Mouse (Mus musculus) forebrain, postnatal 0 days (tissue): ENCODE data around the gene Ust. TPM values are rescaled to one million over a fixed set of nuclear protein-coding genes. Genes with fewer than 3 reads are reported as not detected.

ENCODE experiments used
- ATAC-seq: fragments of 200-750 bp; cut with Nextera tagmentation; 2 replicates; pipeline ENCODE4 v1.8.0; 2017; ENCODE audit warnings: mild to moderate bottlenecking, moderate library complexity
- DNase-seq: peaks from one replicate; pipeline ENCODE4 v3.0.0-alpha.2; 2015
- H3K27ac ChIP-seq: fragments of 300-500 bp; sonication (generic); 2 replicates; pipeline ENCODE4 v1.5.1; 2014; ENCODE audit warnings: low read depth, mild to moderate bottlenecking, antibody characterized with exemption, low read length, moderate library complexity, mixed read lengths
- H3K27me3 ChIP-seq: fragments of 300-500 bp; sonication (generic); 2 replicates; pipeline ENCODE4 v1.6.1; 2014; ENCODE audit warnings: mild to moderate bottlenecking, low read length, mixed read lengths; ENCODE audit not compliant: insufficient read depth
- H3K36me3 ChIP-seq: fragments of 300-500 bp; sonication (generic); 2 replicates; pipeline ENCODE4 v1.6.1; 2014; ENCODE audit warnings: mild to moderate bottlenecking, moderate library complexity; ENCODE audit not compliant: insufficient read depth
- H3K4me1 ChIP-seq: fragments of 300-500 bp; sonication (generic); 2 replicates; pipeline ENCODE4 v1.6.1; 2014; ENCODE audit warnings: antibody characterized with exemption; ENCODE audit not compliant: insufficient read depth
- H3K4me2 ChIP-seq: fragments of 300-500 bp; sonication (generic); 2 replicates; pipeline ENCODE4 v1.6.1; 2014; ENCODE audit warnings: low read depth, mild to moderate bottlenecking, moderate library complexity
- H3K4me3 ChIP-seq: fragments of 300-500 bp; sonication (generic); 2 replicates; pipeline ENCODE4 v1.5.1; 2014; ENCODE audit warnings: low read depth, low read length, mixed read lengths
- H3K9ac ChIP-seq: fragments of 300-500 bp; sonication (generic); 2 replicates; pipeline ENCODE4 v1.6.1; 2014; ENCODE audit warnings: mild to moderate bottlenecking
- H3K9me3 ChIP-seq: fragments of 300-500 bp; sonication (generic); 2 replicates; pipeline ENCODE4 v1.6.1; 2016; ENCODE audit warnings: low read length
- CTCF ChIP-seq: sonication (generic); IDR thresholded peaks from 2 replicates; pipeline ENCODE4 v1.5.1; 2016; ENCODE audit warnings: antibody characterized with exemption, control low read depth, low read depth
- WGBS: fragments of 180-500 bp; shearing (Covaris S2); extraction: QIAGEN DNeasy Blood & Tissue Kit; methylation state at CpG from one replicate; pipeline ENCODE4 v1.1.7; 2014; 5-methylcytosine and 5-hydroxymethylcytosine counted together
- polyA plus RNA-seq: library from polyadenylated mRNA; unstranded; fragments of >200 nt; fragmentation: Nextera tagmentation; extraction: Ambion mirVana; gene quantifications from 2 replicates; pipeline ENCODE4 v1.2.1, GENCODE M21; 2015
- total RNA-seq: library from RNA; depleted of rRNA; stranded (reverse); fragments of >200 nt; gene quantifications from 2 replicates; pipeline ENCODE4 v1.2.3, GENCODE M21; 2014

Ust gene
- total and polyA plus RNA-seq, 2 experiments from 2014 or later: 5.7 to 8.9 TPM

GRCm38 (mm10) chr10:8504832-8505231, 13.8 kb downstream of the Ust start:
- no peak overlapping the region for H3K9ac ChIP-seq
- TF ChIP-seq CTCF: no peak
- no peaks in the 10 kb centered on the region for H3K27me3 ChIP-seq
- DNase-seq (no peak), ATAC-seq (no peak)
- H3K4me2 ChIP-seq: no peak overlapping the region
- WGBS: 77% methylated on average over 4 of the region's 4 CpGs
- H3K27ac ChIP-seq: no peak overlapping the region
- no peaks in the 10 kb centered on the region for H3K4me1 ChIP-seq
- H3K4me3 ChIP-seq: no peak overlapping the region
- H3K36me3 ChIP-seq: no peaks in the 10 kb centered on the region
- H3K9me3 ChIP-seq: no peaks in the 10 kb centered on the region

GRCm38 (mm10) chr10:8498951-8499891, 19.4 kb downstream of the Ust start:
- no peaks in the 10 kb centered on the region for H3K27me3 ChIP-seq
- ATAC-seq (peak; percentile 84), DNase-seq (peak; percentile 56)
- no peak overlapping the region for H3K4me3 ChIP-seq
- H3K27ac ChIP-seq: no peak overlapping the region
- H3K9ac ChIP-seq: no peak overlapping the region
- H3K36me3 ChIP-seq: no peaks in the 10 kb centered on the region
- 57% methylated on average over 13 of the region's 13 CpGs for WGBS
- no peak for TF ChIP-seq CTCF
- H3K4me2 ChIP-seq: no peak overlapping the region
- H3K4me1 ChIP-seq: no peaks in the 10 kb centered on the region
- H3K9me3 ChIP-seq: no peaks in the 10 kb centered on the region

- H3K27me3 ChIP-seq: no peaks in the 10 kb centered on the region
- no peaks in the 10 kb centered on the region for H3K4me1 ChIP-seq
- no peak overlapping the region for H3K4me2 ChIP-seq
- no peaks in the 10 kb centered on the region for H3K36me3 ChIP-seq
- no peak for DNase-seq
- WGBS: 38% methylated on average over 5 of the region's 5 CpGs
- no peaks in the 10 kb centered on the region for H3K9me3 ChIP-seq
- TF ChIP-seq CTCF: no peak
- ATAC-seq: no peak
- no peak overlapping the region for H3K27ac ChIP-seq
- no peak overlapping the region for H3K9ac ChIP-seq
- H3K4me3 ChIP-seq: no peak overlapping the region
Measured at GRCm38 (mm10) chr10:8495543-8496141, 23.0 kb downstream of the Ust start.

GRCm38 (mm10) chr10:8491909-8492591, 26.6 kb downstream of the Ust start:
- Histone ChIP-seq H3K4me1 (no peaks in the 10 kb centered on the region), H3K27me3 (no peaks in the 10 kb centered on the region), H3K4me2 (no peak overlapping the region), H3K9ac (no peak overlapping the region), H3K27ac (no peak overlapping the region), H3K9me3 (no peaks in the 10 kb centered on the region), H3K4me3 (no peak overlapping the region), H3K36me3 (no peaks in the 10 kb centered on the region)
- 88% methylated on average over 1 of the region's 1 CpGs for WGBS
- DNase-seq (no peak), ATAC-seq (no peak)
- TF ChIP-seq CTCF: no peak

GRCm38 (mm10) chr10:8487388-8487787, 31.2 kb downstream of the Ust start:
- no peak overlapping the region for H3K27ac ChIP-seq
- no peak for TF ChIP-seq CTCF

GRCm38 (mm10) chr10:8484487-8484886, 34.1 kb downstream of the Ust start:
- Histone ChIP-seq H3K4me2 (no peak overlapping the region), H3K9me3 (no peaks in the 10 kb centered on the region), H3K4me1 (no peaks in the 10 kb centered on the region), H3K27me3 (no peaks in the 10 kb centered on the region), H3K4me3 (no peak overlapping the region), H3K27ac (no peak overlapping the region), H3K36me3 (no peaks in the 10 kb centered on the region), H3K9ac (no peak overlapping the region)
- no peak for TF ChIP-seq CTCF
- ATAC-seq (no peak), DNase-seq (no peak)
- WGBS: 86% methylated on average over 4 of the region's 4 CpGs

More at GRCm38 (mm10) chr10:8487388-8487787, 31.2 kb downstream of the Ust start:
- Histone ChIP-seq H3K9me3 (no peaks in the 10 kb centered on the region), H3K4me2 (no peak overlapping the region), H3K4me1 (no peaks in the 10 kb centered on the region), H3K36me3 (no peaks in the 10 kb centered on the region), H3K9ac (no peak overlapping the region), H3K27me3 (no peaks in the 10 kb centered on the region), H3K4me3 (no peak overlapping the region)
- DNase-seq (no peak), ATAC-seq (no peak)
- 75% methylated on average over 2 of the region's 2 CpGs for WGBS
